Mouse (Mus musculus): Measurements from ENCODE around the gene Gm5114. TPM values are rescaled to one million over a fixed set of nuclear protein-coding genes. Genes with fewer than 3 reads are reported as not detected.
"Not testable (repeated sequence)": the region's sequence is repeated elsewhere in the genome, so short reads cannot be mapped to it uniquely, and the experiment has no call there.

Gm5114 gene
- polyA plus RNA-seq (2015; fragmentation: Nextera tagmentation; extraction: Ambion mirVana) = not detected in 2 replicates

DNA sequence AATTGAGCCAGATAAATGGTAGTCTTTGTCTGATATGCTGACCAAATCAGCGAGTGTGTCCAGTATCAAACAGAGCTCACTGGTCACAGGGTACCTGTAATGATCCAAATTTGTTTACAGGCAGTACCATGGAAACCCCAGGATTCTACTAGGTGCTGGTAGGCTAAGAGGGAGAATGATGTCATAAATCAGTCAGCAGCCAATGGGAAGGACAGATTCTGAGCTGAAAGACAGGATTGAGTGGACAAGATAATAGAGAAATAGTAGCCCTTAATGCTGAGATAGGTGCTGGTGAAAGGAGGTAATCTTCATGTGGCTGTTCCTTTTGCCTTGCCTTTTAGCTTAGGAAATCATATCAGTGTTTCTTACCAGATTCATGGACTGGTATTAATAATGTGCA, at the start of gene Gm5114:
Gene Gm5114, minus strand, starts transcription at position 101 of the 400 bp plus-strand sequence.
- H3K4me2 ChIP-seq; H3K9ac ChIP-seq; H3K36me3 ChIP-seq (replicated peaks); H3K27ac ChIP-seq (replicated peaks); ATAC-seq (ENCODE audit: insufficient read depth); H3K4me1 ChIP-seq (replicated peaks); H3K9me3 ChIP-seq (replicated peaks); H3K27me3 ChIP-seq; H3K4me3 ChIP-seq (replicated peaks): not testable (repeated sequence)
- WGBS (ENCODE audit: insufficient replicate concordance) = 22% methylated on average over 1 of the region's 1 CpGs

DNA sequence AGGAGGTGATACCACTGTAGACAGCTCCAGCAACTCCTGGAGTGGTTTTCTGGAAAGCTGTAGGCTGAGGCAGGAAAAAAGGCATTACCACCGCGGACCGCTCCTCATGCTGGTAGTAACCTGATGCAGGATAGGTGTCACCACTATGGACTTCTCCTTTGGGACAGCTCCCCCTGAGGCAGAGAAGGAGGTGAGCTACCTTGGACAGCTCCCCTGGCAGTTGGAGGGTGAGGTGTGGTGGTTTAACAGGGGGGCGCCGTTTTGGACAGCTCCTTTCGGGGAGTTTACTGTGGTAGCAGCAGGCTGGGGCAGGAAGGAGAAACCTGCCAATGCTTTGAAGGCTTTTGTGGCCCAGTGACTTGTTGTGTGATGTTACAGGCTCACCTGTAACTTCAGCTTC, 42.8 kb upstream of the Gm5114 start:
- no peak for ATAC-seq (ENCODE audit: insufficient read depth)
- Histone ChIP-seq H3K9ac (no peak overlapping the region), H3K4me3 (replicated peaks) (no peak overlapping the region), H3K9me3 (replicated peaks) (no peaks in the 10 kb centered on the region), H3K4me1 (replicated peaks) (no peaks in the 10 kb centered on the region), H3K27ac (replicated peaks) (no peak overlapping the region), H3K36me3 (replicated peaks) (no peaks in the 10 kb centered on the region), H3K27me3 (no peaks in the 10 kb centered on the region), H3K4me2 (no peak overlapping the region)
- 11% methylated on average over 6 of the region's 6 CpGs for WGBS (ENCODE audit: insufficient replicate concordance)

DNA sequence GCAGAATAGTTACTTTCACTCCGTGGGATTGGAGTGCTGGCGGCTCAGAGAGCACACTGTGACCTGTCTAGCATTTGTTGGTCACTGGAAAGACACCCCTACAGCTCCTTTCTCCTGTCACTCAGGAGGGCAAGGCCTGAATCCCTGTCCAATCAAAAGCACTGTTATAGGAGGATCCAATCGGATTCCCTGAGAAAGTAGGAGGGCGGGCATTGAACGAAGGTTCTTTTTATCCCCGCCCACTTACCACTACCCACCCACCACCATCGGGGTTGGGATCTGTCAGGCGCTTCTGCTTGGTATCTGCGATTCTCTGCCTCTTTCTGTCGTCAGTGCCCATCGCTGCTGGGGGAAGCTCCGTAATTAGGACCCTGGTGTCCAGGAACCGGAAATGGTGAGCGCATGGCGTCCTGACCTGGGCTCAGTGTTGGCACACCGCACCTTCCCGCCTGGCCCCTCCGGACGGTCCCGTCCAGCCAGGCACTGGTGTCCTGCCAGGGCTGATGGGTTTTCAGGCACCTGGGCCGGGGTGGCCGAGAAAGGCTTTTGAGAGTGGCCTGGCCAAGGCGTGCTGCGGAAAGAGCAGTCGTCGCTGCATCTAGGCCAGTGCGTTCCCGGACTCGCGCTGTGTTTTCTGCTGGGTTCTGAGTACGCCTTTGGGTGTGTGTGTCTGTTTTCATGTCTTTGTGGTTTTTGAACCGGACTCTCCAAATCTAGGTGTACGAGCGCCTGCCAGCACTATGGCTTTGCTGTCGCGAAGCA, 36.5 kb upstream of the Gm5114 start:
- H3K27ac ChIP-seq (replicated peaks) = no peak overlapping the region; the same call in 1 of the 2 replicates
- H3K4me1 ChIP-seq (replicated peaks) = peaks cover 10% of the 10 kb centered on the region; the same call in 1 of the 2 replicates
- no peaks in the 10 kb centered on the region for H3K9me3 ChIP-seq (replicated peaks)
- no peaks in the 10 kb centered on the region for H3K36me3 ChIP-seq (replicated peaks)
- ATAC-seq (ENCODE audit: insufficient read depth) = peak; percentile 96
- peaks cover 3% of the 10 kb centered on the region; the same call in 1 of the 2 replicates for H3K27me3 ChIP-seq
- peak overlapping the region; percentile 59 for H3K9ac ChIP-seq
- H3K4me2 ChIP-seq = peak overlapping the region; percentile 76
- WGBS (ENCODE audit: insufficient replicate concordance) = under 1% methylated on average over 36 of the region's 36 CpGs
- H3K4me3 ChIP-seq (replicated peaks) = peak overlapping the region; percentile 68

DNA sequence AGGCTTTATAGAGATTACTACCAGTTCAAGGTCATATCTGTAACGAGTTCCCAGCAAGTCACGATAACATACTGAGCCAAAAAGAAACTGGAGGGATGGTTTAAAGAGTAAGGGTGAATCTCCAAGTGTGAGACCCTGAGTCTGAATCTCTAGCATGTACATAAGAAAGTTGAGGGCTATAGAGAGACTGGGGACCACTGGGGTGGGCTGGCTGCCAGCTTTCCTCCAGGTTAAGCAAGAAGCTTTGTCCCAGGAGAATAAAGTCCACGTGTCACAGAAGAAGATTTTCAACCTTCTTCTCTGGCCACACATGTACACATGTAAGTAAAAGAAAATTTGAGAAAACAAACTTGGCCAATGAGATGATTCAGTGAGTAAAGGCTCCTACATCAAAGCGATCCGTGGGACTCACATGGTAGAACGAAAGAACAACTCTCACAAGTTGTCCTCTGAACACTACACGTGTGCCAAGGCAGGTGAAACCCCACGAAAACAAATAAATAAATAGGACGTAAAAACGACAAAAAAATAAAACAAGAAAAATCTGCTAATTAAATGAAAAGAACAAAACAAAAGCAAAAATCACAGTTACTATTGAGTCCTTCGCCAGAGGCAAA, 35.8 kb upstream of the Gm5114 start:
- ATAC-seq (ENCODE audit: insufficient read depth) = no peak
- Histone ChIP-seq H3K36me3 (replicated peaks) (no peaks in the 10 kb centered on the region), H3K4me2 (peak overlapping the region; percentile 76), H3K4me3 (replicated peaks) (peak overlapping the region; percentile 68), H3K9ac (no peak overlapping the region), H3K27ac (replicated peaks) (no peak overlapping the region), H3K27me3 (peaks cover 3% of the 10 kb centered on the region; the same call in 1 of the 2 replicates), H3K9me3 (replicated peaks) (no peaks in the 10 kb centered on the region), H3K4me1 (replicated peaks) (peaks cover 10% of the 10 kb centered on the region; the same call in 1 of the 2 replicates)
- 48% methylated on average over 11 of the region's 11 CpGs for WGBS (ENCODE audit: insufficient replicate concordance)

DNA sequence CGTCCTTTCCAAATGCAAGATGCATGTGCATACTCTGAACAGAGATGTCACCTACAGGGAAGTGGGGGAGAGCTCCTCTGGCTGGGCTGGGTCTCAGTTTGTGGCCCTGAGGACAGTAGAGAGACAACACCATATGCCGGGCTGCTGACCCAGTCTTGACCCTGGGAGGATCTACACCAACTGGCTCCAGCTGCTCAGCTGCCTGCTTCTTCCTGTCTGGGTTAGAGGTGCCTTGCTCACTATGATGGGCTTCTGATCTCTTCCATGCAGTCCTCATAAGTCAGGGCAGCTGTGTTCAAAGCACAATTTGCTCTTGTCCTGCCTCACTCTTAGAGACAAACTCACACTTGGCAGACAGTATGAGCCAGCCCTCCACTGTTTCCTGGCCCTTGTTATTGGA, 28.3 kb upstream of the Gm5114 start:
- ATAC-seq (ENCODE audit: insufficient read depth) = no peak
- no peaks in the 10 kb centered on the region for H3K36me3 ChIP-seq (replicated peaks)
- H3K4me2 ChIP-seq = no peak overlapping the region
- 26% methylated on average over 2 of the region's 2 CpGs for WGBS (ENCODE audit: insufficient replicate concordance)
- no peak overlapping the region for H3K27ac ChIP-seq (replicated peaks)
- H3K4me3 ChIP-seq (replicated peaks) = no peak overlapping the region
- H3K4me1 ChIP-seq (replicated peaks) = no peaks in the 10 kb centered on the region
- no peak overlapping the region for H3K9ac ChIP-seq
- peaks cover 3% of the 10 kb centered on the region; the same call in 1 of the 2 replicates for H3K27me3 ChIP-seq
- H3K9me3 ChIP-seq (replicated peaks) = no peaks in the 10 kb centered on the region

DNA sequence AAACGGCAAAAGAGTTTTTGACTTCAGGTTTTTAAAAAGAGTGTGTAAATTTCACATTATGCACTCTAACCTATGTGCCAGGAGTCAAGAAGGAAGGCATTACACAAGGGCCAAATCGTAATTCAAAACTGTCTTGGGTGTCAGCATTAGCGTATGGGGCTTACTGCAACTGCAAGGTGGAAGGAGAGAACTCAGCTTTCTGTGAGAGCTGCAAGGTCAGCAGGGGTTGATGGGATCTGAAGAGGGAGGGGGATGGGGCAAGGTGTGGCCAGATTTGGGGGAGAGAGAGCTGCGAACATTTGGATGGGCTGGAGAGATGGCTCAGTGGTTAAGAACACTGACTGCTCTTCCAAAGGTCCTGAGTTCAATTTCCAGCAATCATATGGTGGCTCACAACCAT, 27.4 kb upstream of the Gm5114 start:
- Histone ChIP-seq H3K27ac (replicated peaks) (no peak overlapping the region), H3K4me2 (no peak overlapping the region), H3K27me3 (no peaks in the 10 kb centered on the region), H3K9ac (no peak overlapping the region), H3K9me3 (replicated peaks) (no peaks in the 10 kb centered on the region), H3K4me3 (replicated peaks) (no peak overlapping the region), H3K4me1 (replicated peaks) (no peaks in the 10 kb centered on the region), H3K36me3 (replicated peaks) (no peaks in the 10 kb centered on the region)
- 63% methylated on average over 4 of the region's 4 CpGs for WGBS (ENCODE audit: insufficient replicate concordance)
- no peak for ATAC-seq (ENCODE audit: insufficient read depth)

Small RNAs within 50 kb of the gene (microRNA-seq; reads per million reads assigned to microRNA genes)
- gene Gm27437 = not detected

Other genes starting within 250 kb of the Gm5114 start
- 0.29 and 0.30 TPM in 2 replicates for gene Zfp619, start 104.6 kb upstream of the Gm5114 start, polyA plus RNA-seq (2015; fragmentation: Nextera tagmentation; extraction: Ambion mirVana)